Mouse (Mus musculus): ENCODE data around the gene Btbd9. TPM values are rescaled to one million over a fixed set of nuclear protein-coding genes. Genes with fewer than 3 reads are reported as not detected.

The Btbd9 gene
- polyA plus RNA-seq, 1 experiment from 2014 or later, result 40.6 TPM

- Histone ChIP-seq H3K36me3 (ENCODE audit: insufficient read depth, low read length) (no peaks in the 10 kb centered on the region), H3K9ac (replicated peaks; ENCODE audit: low read depth) (no peak overlapping the region), H3K9me3 (ENCODE audit: low read length) (no peaks in the 10 kb centered on the region), H3K27ac (ENCODE audit: low read length) (no peak overlapping the region), H3K27me3 (replicated peaks; ENCODE audit: insufficient read depth, low read length) (no peaks in the 10 kb centered on the region), H3K4me1 (ENCODE audit: insufficient read depth, low read depth, low read length) (no peaks in the 10 kb centered on the region), H3K4me2 (replicated peaks; ENCODE audit: low read depth, low read length) (no peak overlapping the region), H3K4me3 (ENCODE audit: low read depth, low read length) (no peak overlapping the region)
- DNase-seq (ENCODE audit: low spot score) (no peak), ATAC-seq (no peak)
- 80% methylated on average over 4 of the region's 4 CpGs for WGBS
- TF ChIP-seq CTCF (IDR thresholded peaks at IDR 0.05) (no peak), EP300 (IDR thresholded peaks at IDR 0.05) (no peak)
Measured at GRCm38 (mm10) chr17:30276477-30276876, 299.8 kb downstream of the Btbd9 start.

DNA sequence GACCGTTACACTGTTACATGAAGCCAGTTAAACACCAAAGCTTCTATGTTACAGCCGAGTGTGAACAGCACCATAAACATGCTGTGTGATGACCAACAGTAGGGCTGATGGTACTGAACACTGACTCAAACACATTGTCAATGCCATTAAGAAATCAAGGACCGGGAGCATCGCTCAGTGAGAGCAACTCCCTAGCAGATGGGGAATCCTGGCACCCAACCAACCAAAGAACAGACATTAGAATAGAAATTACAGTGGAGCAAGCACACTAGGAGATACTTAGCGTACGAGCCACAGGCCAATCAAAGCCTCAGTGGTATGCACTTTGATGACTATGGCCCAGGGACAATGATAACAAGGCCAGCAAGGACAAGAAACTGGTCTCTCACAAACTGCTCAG lies 303.5 kb downstream of the Btbd9 start:
- DNase-seq (ENCODE audit: low spot score) (no peak), ATAC-seq (no peak)
- H3K4me2 ChIP-seq (replicated peaks; ENCODE audit: low read depth, low read length), result no peak overlapping the region
- no peaks in the 10 kb centered on the region for H3K9me3 ChIP-seq (ENCODE audit: low read length)
- H3K4me1 ChIP-seq (ENCODE audit: insufficient read depth, low read depth, low read length), result no peaks in the 10 kb centered on the region
- H3K36me3 ChIP-seq (ENCODE audit: insufficient read depth, low read length), result no peaks in the 10 kb centered on the region
- H3K9ac ChIP-seq (replicated peaks; ENCODE audit: low read depth), result no peak overlapping the region
- no peaks in the 10 kb centered on the region for H3K27me3 ChIP-seq (replicated peaks; ENCODE audit: insufficient read depth, low read length)
- no peak for TF ChIP-seq EP300 (IDR thresholded peaks at IDR 0.05)
- TF ChIP-seq CTCF (IDR thresholded peaks at IDR 0.05), result no peak
- H3K4me3 ChIP-seq (ENCODE audit: low read depth, low read length), result no peak overlapping the region
- WGBS, result 91% methylated on average over 6 of the region's 6 CpGs
- H3K27ac ChIP-seq (ENCODE audit: low read length), result no peak overlapping the region

DNA sequence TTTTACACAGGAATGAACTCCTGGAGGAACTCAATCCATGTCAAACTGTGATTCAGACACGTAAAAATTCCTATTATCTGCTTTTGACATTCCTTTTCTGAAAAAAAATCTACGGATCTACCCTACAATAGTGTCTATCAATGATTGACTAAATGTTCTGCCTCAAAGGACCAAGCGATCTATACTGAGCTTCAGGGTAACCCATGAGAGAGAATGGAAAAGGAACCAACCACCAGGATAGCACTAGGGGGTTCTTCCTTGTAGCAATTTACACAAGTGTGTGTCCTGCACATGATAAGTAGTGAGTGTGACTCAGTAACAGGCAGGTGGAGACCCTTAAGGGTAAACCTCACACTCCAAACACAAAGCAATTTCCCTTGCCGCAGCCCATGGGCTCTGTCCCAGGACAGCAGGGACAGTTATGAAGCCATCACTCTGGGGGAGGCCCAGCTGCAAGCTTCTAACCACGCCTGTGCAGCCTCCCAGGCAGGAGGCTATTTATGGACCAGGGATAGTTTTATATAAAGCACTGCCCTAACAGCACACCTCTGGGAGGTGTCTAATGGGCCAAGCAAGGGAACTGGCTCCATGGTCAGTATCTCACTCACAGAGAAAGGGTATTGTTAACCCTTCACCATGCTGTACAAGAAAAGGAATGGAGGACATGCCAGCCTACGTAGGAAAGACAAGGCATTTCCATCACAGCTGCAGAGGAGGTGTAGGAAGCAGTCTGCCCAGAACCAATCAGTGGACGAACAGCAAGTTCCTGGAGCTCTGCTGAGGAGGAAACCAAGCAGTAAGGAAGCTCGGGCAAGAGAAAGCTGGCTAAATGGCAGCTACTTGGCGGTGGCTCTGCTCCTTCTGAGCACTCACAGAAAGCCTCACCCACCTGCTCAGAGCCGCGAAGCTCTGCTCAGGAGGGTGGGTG lies 306.9 kb downstream of the Btbd9 start:
- 64% methylated on average over 11 of the region's 11 CpGs for WGBS
- Histone ChIP-seq H3K36me3 (ENCODE audit: insufficient read depth, low read length) (no peaks in the 10 kb centered on the region), H3K9me3 (ENCODE audit: low read length) (no peaks in the 10 kb centered on the region), H3K4me1 (ENCODE audit: insufficient read depth, low read depth, low read length) (no peaks in the 10 kb centered on the region), H3K27ac (ENCODE audit: low read length) (no peak overlapping the region), H3K4me2 (replicated peaks; ENCODE audit: low read depth, low read length) (no peak overlapping the region), H3K9ac (replicated peaks; ENCODE audit: low read depth) (no peak overlapping the region), H3K27me3 (replicated peaks; ENCODE audit: insufficient read depth, low read length) (no peaks in the 10 kb centered on the region), H3K4me3 (ENCODE audit: low read depth, low read length) (no peak overlapping the region)
- ATAC-seq (no peak), DNase-seq (ENCODE audit: low spot score) (no peak)
- TF ChIP-seq CTCF (IDR thresholded peaks at IDR 0.05) (no peak), EP300 (IDR thresholded peaks at IDR 0.05) (no peak)

GRCm38 (mm10) chr17:30268456-30268855 lies 307.8 kb downstream of the Btbd9 start:
- H3K9me3 ChIP-seq (ENCODE audit: low read length), result no peaks in the 10 kb centered on the region
- TF ChIP-seq EP300 (IDR thresholded peaks at IDR 0.05) (no peak), CTCF (IDR thresholded peaks at IDR 0.05) (no peak)
- 90% methylated on average over 8 of the region's 8 CpGs for WGBS
- no peak overlapping the region for H3K4me3 ChIP-seq (ENCODE audit: low read depth, low read length)
- no peak for ATAC-seq
- no peaks in the 10 kb centered on the region for H3K36me3 ChIP-seq (ENCODE audit: insufficient read depth, low read length)
- H3K4me1 ChIP-seq (ENCODE audit: insufficient read depth, low read depth, low read length), result no peaks in the 10 kb centered on the region
- no peaks in the 10 kb centered on the region for H3K27me3 ChIP-seq (replicated peaks; ENCODE audit: insufficient read depth, low read length)
- no peak overlapping the region for H3K9ac ChIP-seq (replicated peaks; ENCODE audit: low read depth)
- no peak overlapping the region for H3K4me2 ChIP-seq (replicated peaks; ENCODE audit: low read depth, low read length)
- no peak for DNase-seq (ENCODE audit: low spot score)
- no peak overlapping the region for H3K27ac ChIP-seq (ENCODE audit: low read length)

- H3K4me1 ChIP-seq (ENCODE audit: insufficient read depth, low read depth, low read length), result no peaks in the 10 kb centered on the region
- H3K27me3 ChIP-seq (replicated peaks; ENCODE audit: insufficient read depth, low read length), result no peaks in the 10 kb centered on the region
- no peak overlapping the region for H3K9ac ChIP-seq (replicated peaks; ENCODE audit: low read depth)
- no peak overlapping the region for H3K27ac ChIP-seq (ENCODE audit: low read length)
- WGBS, result 46% methylated on average over 5 of the region's 5 CpGs
- H3K4me3 ChIP-seq (ENCODE audit: low read depth, low read length), result no peak overlapping the region
- no peak for ATAC-seq
- no peaks in the 10 kb centered on the region for H3K36me3 ChIP-seq (ENCODE audit: insufficient read depth, low read length)
- no peaks in the 10 kb centered on the region for H3K9me3 ChIP-seq (ENCODE audit: low read length)
- H3K4me2 ChIP-seq (replicated peaks; ENCODE audit: low read depth, low read length), result no peak overlapping the region
- TF ChIP-seq EP300 (IDR thresholded peaks at IDR 0.05), result no peak
- TF ChIP-seq CTCF (IDR thresholded peaks at IDR 0.05), result no peak
- no peak for DNase-seq (ENCODE audit: low spot score)
Measured at GRCm38 (mm10) chr17:30267432-30267973, 308.8 kb downstream of the Btbd9 start.

DNA sequence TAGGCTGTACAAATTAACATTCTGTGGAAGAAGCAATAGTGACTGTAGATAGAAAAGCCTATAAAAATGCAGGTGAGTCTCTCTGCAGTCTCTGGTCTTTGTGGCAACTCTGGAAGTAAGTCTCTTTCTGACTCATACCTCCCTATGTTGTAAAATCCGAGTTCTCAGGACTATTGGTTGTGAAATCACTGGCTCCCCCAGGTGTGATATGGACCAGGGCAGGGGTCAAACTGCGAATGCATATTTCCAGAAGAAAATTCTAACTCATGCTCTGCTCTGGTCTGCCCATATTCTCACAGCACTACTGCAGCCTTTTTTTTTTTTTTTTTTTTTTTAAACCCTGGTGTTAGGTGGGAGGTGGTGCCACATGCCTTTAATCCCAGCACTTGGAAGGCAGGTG lies 312.8 kb downstream of the Btbd9 start:
- Histone ChIP-seq H3K9me3 (ENCODE audit: low read length) (no peaks in the 10 kb centered on the region), H3K4me3 (ENCODE audit: low read depth, low read length) (no peak overlapping the region), H3K9ac (replicated peaks; ENCODE audit: low read depth) (no peak overlapping the region), H3K27ac (ENCODE audit: low read length) (no peak overlapping the region), H3K27me3 (replicated peaks; ENCODE audit: insufficient read depth, low read length) (no peaks in the 10 kb centered on the region), H3K4me2 (replicated peaks; ENCODE audit: low read depth, low read length) (no peak overlapping the region), H3K4me1 (ENCODE audit: insufficient read depth, low read depth, low read length) (peaks cover 6% of the 10 kb centered on the region; the same call in 1 of the 2 replicates), H3K36me3 (ENCODE audit: insufficient read depth, low read length) (no peaks in the 10 kb centered on the region)
- 74% methylated on average over 2 of the region's 2 CpGs for WGBS
- no peak for ATAC-seq
- DNase-seq (ENCODE audit: low spot score), result no peak
- TF ChIP-seq CTCF (IDR thresholded peaks at IDR 0.05), result no peak
- TF ChIP-seq EP300 (IDR thresholded peaks at IDR 0.05), result no peak
